Mouse (Mus musculus) limb, embryonic 12.5 days (tissue): Measurements from ENCODE around the gene Hrk. TPM values are rescaled to one million over a fixed set of nuclear protein-coding genes. Genes with fewer than 3 reads are reported as not detected.
A peak's percentile ranks its signal among the peaks of the same experiment; 100 is the strongest.

Experiments used
- ATAC-seq: fragments of 200-750 bp; cut with Nextera tagmentation; 2 replicates; pipeline ENCODE4 v1.8.0; 2017; ENCODE audit warnings: low read depth, moderate TSS enrichment; ENCODE audit not compliant: insufficient number of reproducible peaks, insufficient read depth, low FRiP score, low TSS enrichment
- H3K27ac ChIP-seq: fragments of 300-500 bp; sonication (generic); 2 replicates; pipeline ENCODE4 v1.5.1; 2016; ENCODE audit warnings: mild to moderate bottlenecking, moderate library complexity
- H3K27me3 ChIP-seq: fragments of 300-500 bp; sonication (generic); 2 replicates; pipeline ENCODE4 v1.6.1; 2016; ENCODE audit warnings: mild to moderate bottlenecking, moderate library complexity
- H3K36me3 ChIP-seq: fragments of 300-500 bp; sonication (generic); 2 replicates; pipeline ENCODE4 v1.6.1; 2016; ENCODE audit warnings: mild to moderate bottlenecking, moderate library complexity
- H3K4me1 ChIP-seq: fragments of 300-500 bp; sonication (generic); replicated peaks from 2 replicates; pipeline ENCODE4 v1.6.1; 2016
- H3K4me2 ChIP-seq: fragments of 300-500 bp; sonication (generic); 2 replicates; pipeline ENCODE4 v1.6.1; 2016; ENCODE audit warnings: mild to moderate bottlenecking, moderate library complexity
- H3K4me3 ChIP-seq: fragments of 300-500 bp; sonication (generic); replicated peaks from 2 replicates; pipeline ENCODE4 v1.5.1; 2016; ENCODE audit warnings: mild to moderate bottlenecking
- H3K9ac ChIP-seq: fragments of 300-500 bp; sonication (generic); replicated peaks from 2 replicates; pipeline ENCODE4 v1.6.1; 2016; ENCODE audit warnings: mild to moderate bottlenecking, moderate library complexity
- H3K9me3 ChIP-seq: fragments of 300-500 bp; sonication (generic); 2 replicates; pipeline ENCODE4 v1.6.1; 2016; ENCODE audit warnings: mild to moderate bottlenecking, moderate library complexity
- WGBS: fragments of 180-500 bp; shearing (Covaris S2); methylation state at CpG from one replicate; pipeline ENCODE4 v1.1.7; 2016; 5-methylcytosine and 5-hydroxymethylcytosine counted together
- polyA plus RNA-seq: library from polyadenylated mRNA; unstranded; fragments of >200 nt; fragmentation: Nextera tagmentation; extraction: Ambion mirVana; gene quantifications from 2 replicates; pipeline ENCODE4 v1.2.1, GENCODE M21; 2016

The Hrk gene
- polyA plus RNA-seq, 1 experiment from 2014 or later: 0.13 TPM

DNA sequence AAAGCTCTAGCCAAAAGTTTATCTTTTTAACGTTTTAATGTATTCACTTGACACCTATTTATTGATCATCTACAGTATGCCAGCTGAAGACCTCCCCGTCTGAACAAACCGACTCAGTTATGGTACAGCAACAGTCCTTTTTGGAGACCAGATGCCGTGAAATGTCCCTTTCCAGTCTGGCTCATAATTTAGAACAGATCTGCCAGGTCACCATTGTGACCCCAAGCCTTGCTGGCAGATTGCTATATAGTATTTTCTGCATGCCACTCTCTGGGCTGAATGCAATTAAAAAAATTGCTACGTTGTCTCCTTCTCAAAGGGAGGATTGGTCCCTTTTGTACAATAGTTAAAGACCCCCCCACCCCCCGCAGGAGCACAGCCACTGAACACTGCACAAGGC lies 23.9 kb downstream of the Hrk start:
- WGBS: 25% methylated on average over 6 of the region's 6 CpGs
- H3K36me3 ChIP-seq: no peaks in the 10 kb centered on the region
- H3K4me1 ChIP-seq: peaks cover 29% of the 10 kb centered on the region

DNA sequence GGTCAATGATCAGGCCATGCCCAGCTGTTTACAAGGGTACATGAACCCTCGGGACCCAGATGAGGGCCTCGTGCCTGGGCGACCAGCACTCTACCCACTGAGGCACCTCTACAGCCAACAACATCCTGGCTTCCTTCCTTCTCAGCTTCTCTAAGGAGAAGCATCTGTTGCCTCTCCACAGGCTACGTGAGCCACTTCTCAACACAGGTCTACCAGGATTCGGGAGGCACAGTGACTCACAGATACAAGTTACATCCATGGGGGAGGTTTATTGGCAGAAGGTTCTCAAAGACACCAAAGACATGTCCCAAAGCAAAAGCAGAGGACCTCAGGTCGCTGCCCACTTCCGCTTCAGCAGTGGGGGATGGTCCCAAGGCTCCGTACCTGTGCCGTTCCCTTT lies 26.0 kb downstream of the Hrk start:
- Histone ChIP-seq H3K4me2 (no peak overlapping the region), H3K9ac (no peak overlapping the region), H3K27ac (no peak overlapping the region), H3K27me3 (peaks cover 36% of the 10 kb centered on the region), H3K9me3 (no peaks in the 10 kb centered on the region), H3K4me1 (peaks cover 24% of the 10 kb centered on the region), H3K36me3 (no peaks in the 10 kb centered on the region), H3K4me3 (no peak overlapping the region)
- WGBS: 76% methylated on average over 9 of the region's 9 CpGs
- ATAC-seq: no peak

More for the DNA sequence above, 23.9 kb downstream of the Hrk start:
- Histone ChIP-seq H3K4me3 (no peak overlapping the region), H3K27ac (no peak overlapping the region), H3K4me2 (no peak overlapping the region), H3K9ac (no peak overlapping the region), H3K27me3 (peaks cover 32% of the 10 kb centered on the region), H3K9me3 (no peaks in the 10 kb centered on the region)
- ATAC-seq: no peak

DNA sequence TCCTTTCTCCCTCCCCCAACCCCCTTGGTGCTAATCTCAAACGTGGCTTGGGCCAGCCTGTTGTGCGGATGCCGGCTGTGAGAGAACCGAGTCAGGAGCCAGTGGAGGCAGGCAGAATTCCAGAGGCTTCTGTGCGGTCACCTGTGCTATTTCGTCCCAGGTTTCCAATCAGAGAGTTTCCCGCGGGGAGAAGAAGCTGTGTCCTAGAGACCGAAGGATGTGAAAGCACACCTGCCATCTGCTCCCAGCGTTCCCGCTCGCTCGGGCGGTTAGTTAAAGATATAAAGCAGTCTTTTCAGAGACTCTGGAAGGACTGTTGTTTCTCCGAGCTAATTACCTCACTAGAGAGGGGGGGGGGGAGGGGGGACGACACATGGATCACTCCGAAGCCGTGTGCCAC lies 27.8 kb downstream of the Hrk start:
- ATAC-seq: no peak

DNA sequence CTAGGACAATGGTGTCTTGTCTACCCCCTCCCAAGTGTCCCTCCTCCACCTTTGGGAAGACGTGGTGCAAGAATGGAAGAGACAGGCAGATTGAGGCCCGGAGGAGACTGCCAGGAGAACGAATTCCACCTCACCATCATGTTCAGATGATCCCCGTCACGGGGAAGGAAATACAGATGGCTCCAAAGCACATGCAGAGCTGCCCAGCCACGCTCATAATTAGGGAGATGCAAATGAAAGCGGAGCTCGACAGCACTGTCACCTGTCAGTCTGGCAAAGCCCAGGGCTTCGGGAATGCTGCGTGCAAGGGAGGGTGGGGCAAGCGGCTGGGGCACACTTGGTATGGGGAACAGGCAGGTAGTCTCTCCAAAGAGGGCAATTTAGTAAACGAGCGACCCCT lies 33.0 kb downstream of the Hrk start:
- H3K27me3 ChIP-seq: peaks cover 14% of the 10 kb centered on the region
- H3K36me3 ChIP-seq: no peaks in the 10 kb centered on the region
- peaks cover 2% of the 10 kb centered on the region; the same call in 1 of the 2 replicates for H3K4me1 ChIP-seq
- no peak for ATAC-seq
- H3K27ac ChIP-seq: no peak overlapping the region
- H3K4me2 ChIP-seq: no peak overlapping the region
- H3K4me3 ChIP-seq: no peak overlapping the region
- WGBS: 74% methylated on average over 13 of the region's 13 CpGs
- H3K9me3 ChIP-seq: no peaks in the 10 kb centered on the region
- no peak overlapping the region for H3K9ac ChIP-seq

More for the DNA sequence above, 27.8 kb downstream of the Hrk start:
- H3K27me3 ChIP-seq: peaks cover 36% of the 10 kb centered on the region
- no peak overlapping the region for H3K27ac ChIP-seq
- no peaks in the 10 kb centered on the region for H3K36me3 ChIP-seq
- H3K4me1 ChIP-seq: peaks cover 22% of the 10 kb centered on the region
- H3K9me3 ChIP-seq: no peaks in the 10 kb centered on the region
- H3K4me3 ChIP-seq: no peak overlapping the region
- 22% methylated on average over 18 of the region's 18 CpGs for WGBS
- H3K9ac ChIP-seq: no peak overlapping the region
- no peak overlapping the region for H3K4me2 ChIP-seq

DNA sequence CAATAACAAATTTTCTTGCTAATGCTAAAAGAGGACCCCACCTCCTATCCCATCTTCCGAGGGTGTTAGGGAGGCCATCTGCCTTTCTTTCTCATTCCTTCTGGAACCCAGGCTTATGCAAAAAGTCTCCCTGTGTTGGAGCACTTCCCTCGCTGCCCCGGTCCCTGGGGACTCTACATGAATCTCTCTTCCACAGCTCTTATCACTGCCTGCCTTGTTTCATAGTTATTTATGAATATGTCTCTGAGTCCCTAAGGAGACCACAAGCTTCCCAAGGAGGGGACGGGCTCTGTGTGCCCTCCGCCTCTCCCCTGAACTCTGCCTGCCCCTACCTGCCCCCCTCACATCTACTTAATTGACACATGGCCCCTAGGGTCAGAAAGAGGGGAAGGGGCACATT lies 35.2 kb downstream of the Hrk start:
- no peaks in the 10 kb centered on the region for H3K4me1 ChIP-seq
- no peak for ATAC-seq
- no peaks in the 10 kb centered on the region; the same call in 1 of the 2 replicates for H3K27me3 ChIP-seq
- no peak overlapping the region for H3K4me2 ChIP-seq
- no peak overlapping the region for H3K27ac ChIP-seq
- H3K4me3 ChIP-seq: no peak overlapping the region
- WGBS: 54% methylated on average over 5 of the region's 5 CpGs
- no peaks in the 10 kb centered on the region for H3K36me3 ChIP-seq
- H3K9ac ChIP-seq: no peak overlapping the region
- H3K9me3 ChIP-seq: no peaks in the 10 kb centered on the region

DNA sequence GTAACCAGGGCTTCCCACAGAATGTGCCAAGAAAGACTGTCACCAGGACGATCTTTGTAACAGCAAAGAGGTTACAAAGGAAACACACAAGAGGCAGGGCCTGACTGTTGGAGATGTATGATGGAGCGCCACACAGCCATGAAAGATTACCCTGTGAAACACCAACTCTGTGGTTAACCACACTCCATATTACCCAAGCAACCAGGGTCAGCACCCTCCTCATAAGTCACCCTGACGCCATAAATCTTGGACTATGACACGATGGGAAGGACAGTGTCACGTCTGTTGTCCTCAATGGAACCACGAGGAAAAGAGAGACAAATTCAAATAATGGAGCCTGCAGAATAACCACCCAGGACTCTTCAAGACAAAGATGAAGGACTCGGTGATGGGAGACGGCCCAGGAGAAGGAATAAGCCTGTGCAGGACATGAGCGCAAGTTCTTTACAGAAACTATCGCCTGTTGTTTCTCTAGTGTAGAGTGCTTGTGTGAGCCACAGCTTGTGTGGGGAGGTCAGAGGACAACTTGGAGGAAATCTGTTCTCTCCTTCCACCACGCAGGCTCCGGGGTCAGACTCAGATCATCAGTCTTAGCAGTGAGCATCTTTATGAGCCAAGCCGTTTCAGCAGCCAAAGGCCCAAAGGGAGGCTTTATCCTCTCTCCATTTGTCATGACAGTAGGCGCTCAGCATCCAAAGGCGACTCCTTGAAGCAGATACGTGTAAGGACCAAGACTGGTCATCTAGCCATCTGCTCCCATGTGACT lies 40.4 kb downstream of the Hrk start:
- Histone ChIP-seq H3K27ac (no peak overlapping the region), H3K27me3 (no peaks in the 10 kb centered on the region; the same call in 1 of the 2 replicates), H3K4me2 (no peak overlapping the region), H3K4me1 (peaks cover 5% of the 10 kb centered on the region; the same call in 1 of the 2 replicates), H3K36me3 (0 out of 2 replicates have a peak, but pooled peaks cover 3% of the 10 kb centered on the region), H3K9ac (no peak overlapping the region), H3K4me3 (no peak overlapping the region), H3K9me3 (no peaks in the 10 kb centered on the region)
- WGBS: 54% methylated on average over 16 of the region's 16 CpGs
- no peak for ATAC-seq

DNA sequence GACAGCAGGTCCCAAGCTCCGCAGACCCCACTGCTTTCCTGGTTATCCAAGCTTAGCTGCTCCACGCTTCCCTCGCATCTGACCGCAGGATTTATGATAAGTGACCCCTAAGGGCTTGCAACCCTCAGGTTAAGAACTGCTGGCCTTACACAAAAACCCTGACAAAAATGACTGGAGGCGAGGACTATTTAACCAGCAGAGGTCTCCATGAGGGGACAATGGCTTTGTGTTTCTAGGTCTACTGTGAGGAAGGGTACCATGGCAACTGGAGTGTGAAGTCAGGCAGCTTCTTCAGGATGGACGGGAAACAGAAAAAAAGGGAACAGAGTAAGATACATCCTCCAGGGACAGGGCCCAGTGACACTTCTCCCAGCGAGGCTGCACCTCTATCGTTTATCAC lies 41.4 kb downstream of the Hrk start:
- ATAC-seq: no peak
- 84% methylated on average over 8 of the region's 8 CpGs for WGBS
- H3K36me3 ChIP-seq: 0 out of 2 replicates have a peak, but pooled peaks cover 3% of the 10 kb centered on the region
- no peaks in the 10 kb centered on the region for H3K9me3 ChIP-seq
- no peak overlapping the region for H3K4me3 ChIP-seq
- H3K4me2 ChIP-seq: no peak overlapping the region
- no peak overlapping the region for H3K27ac ChIP-seq
- no peak overlapping the region for H3K9ac ChIP-seq
- peaks cover 5% of the 10 kb centered on the region; the same call in 1 of the 2 replicates for H3K4me1 ChIP-seq
- no peaks in the 10 kb centered on the region for H3K27me3 ChIP-seq

DNA sequence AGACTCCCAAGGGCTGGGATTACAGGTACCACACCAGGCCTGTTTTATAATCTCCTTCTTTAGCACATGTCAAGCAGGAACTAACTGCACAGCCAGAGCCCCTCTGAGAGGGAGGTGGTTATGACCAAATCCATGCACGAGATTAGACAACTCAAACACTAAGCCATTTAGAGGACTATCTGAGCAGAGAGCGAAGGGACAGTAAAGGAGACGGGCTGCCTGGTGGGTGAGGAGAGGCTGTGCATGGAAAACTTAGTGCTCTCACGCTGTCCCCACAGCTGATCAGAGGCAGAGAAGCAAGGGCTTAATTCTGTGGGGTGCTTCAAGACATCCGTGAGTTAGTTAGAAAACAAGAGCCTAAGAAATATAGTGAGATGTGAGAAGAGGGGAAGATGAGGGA lies 49.6 kb downstream of the Hrk start:
- peak overlapping the region; percentile 52; the same call in 1 of the 2 replicates for H3K9ac ChIP-seq
- H3K4me3 ChIP-seq: peak overlapping the region; percentile 38
- peak overlapping the region; percentile 68 for H3K4me2 ChIP-seq
- WGBS: 29% methylated on average over 5 of the region's 5 CpGs
- H3K27me3 ChIP-seq: no peaks in the 10 kb centered on the region
- H3K27ac ChIP-seq: no peak overlapping the region
- H3K9me3 ChIP-seq: no peaks in the 10 kb centered on the region
- no peak for ATAC-seq
- peaks cover 10% of the 10 kb centered on the region for H3K36me3 ChIP-seq
- peaks cover 18% of the 10 kb centered on the region for H3K4me1 ChIP-seq

DNA sequence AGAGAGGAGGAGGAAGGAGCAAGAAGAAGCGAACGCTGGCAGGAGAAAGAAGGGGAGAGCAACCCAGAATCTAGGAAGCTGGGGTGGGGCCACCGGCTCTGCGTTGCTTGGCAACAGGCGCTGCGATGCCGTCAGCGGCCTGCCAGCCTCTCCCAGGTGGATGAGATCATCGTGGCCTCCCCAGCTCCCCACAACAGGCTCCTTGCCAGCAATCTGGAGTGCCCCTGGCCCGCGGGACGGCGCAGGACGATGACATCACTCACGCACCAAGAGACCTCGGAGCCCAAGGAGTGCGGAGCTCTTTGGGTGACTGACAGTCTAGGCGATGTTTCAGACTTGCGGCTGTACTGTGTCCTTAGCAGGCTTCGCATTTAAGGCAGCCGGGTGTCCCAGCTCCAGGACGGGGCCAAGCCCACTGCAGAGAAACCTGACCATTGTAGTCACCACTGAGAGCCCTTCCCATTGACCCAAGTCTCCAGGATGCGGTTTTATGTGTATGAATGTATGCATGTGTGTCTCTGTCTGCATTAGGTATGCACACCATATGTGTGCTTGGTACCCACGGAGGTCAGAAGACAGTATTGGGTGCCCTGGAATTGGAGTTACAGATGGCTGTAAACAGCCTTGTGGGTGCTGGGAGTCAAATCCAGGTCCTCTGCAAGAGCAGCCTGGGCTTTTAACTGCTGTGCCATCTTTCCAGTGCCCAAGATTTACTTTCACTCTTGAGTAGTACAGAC lies 50.1 kb downstream of the Hrk start:
- 7% methylated on average over 24 of the region's 24 CpGs for WGBS
- H3K27ac ChIP-seq: no peak overlapping the region
- peaks cover 13% of the 10 kb centered on the region for H3K36me3 ChIP-seq
- H3K4me2 ChIP-seq: peak overlapping the region; percentile 68
- H3K4me1 ChIP-seq: peaks cover 18% of the 10 kb centered on the region
- peak; percentile 79 for ATAC-seq
- H3K9ac ChIP-seq: peak overlapping the region; percentile 52
- H3K4me3 ChIP-seq: peak overlapping the region; percentile 38
- H3K9me3 ChIP-seq: no peaks in the 10 kb centered on the region
- no peaks in the 10 kb centered on the region for H3K27me3 ChIP-seq

DNA sequence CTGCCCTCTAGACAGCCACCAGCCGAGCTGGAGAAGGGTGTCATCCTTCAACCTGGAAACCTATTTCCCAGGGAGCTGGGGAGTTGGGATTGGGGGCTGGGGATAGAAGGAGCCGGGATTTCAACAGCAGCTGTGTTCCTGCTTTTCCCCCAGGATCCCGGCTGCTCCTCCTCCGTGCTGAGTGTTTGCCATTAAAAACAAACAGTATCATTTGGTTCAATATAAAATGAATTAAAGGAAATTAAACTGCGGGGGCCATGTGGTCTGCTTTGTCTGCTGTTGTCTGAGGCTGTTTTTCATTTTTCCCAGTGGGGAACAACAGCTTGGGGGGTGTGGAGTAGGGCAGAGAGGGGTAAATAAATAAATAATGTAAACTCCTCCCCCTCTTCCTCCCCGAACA lies 53.0 kb downstream of the Hrk start:
- H3K27ac ChIP-seq: no peak overlapping the region
- no peak for ATAC-seq
- peaks cover 24% of the 10 kb centered on the region for H3K36me3 ChIP-seq
- no peaks in the 10 kb centered on the region for H3K9me3 ChIP-seq
- peaks cover 18% of the 10 kb centered on the region for H3K4me1 ChIP-seq
- no peak overlapping the region for H3K9ac ChIP-seq
- 63% methylated on average over 6 of the region's 6 CpGs for WGBS
- H3K4me2 ChIP-seq: no peak overlapping the region
- no peak overlapping the region for H3K4me3 ChIP-seq
- no peaks in the 10 kb centered on the region for H3K27me3 ChIP-seq

DNA sequence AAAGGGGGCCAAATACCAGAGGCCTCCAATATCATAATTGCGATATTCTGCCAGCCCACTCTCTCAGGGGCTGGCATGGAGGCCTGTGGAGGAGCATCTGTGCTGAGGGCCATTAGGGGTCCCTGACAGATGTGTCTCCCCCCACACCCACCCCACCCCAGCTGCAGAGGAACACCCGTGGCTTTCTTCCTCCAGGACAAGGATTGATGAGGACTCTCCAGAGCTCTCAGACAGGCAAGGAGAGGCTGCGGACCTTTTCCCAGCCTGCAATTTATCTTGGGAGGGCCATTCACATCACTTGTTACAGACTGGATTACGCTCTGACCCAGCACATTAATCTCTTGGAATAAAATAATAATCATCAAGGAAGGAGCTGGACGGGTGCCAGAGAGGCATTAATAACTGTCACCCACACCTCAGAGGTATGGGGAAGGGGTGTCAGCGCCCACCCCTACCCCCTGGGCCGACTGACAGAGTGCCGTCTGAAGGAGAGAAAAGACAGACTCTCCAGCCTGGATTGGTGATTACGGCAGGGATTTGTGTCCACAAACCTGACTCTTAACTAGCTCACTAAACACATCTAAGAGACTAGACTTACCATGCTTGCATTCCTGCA lies 58.8 kb downstream of the Hrk start:
- Histone ChIP-seq H3K4me1 (no peaks in the 10 kb centered on the region), H3K4me3 (no peak overlapping the region), H3K9ac (no peak overlapping the region), H3K27me3 (no peaks in the 10 kb centered on the region), H3K4me2 (no peak overlapping the region), H3K9me3 (no peaks in the 10 kb centered on the region), H3K36me3 (peaks cover 53% of the 10 kb centered on the region), H3K27ac (no peak overlapping the region)
- 38% methylated on average over 9 of the region's 9 CpGs for WGBS
- no peak for ATAC-seq
